Mouse (Mus musculus): Measurements from ENCODE around the gene Atp9a. TPM values are rescaled to one million over a fixed set of nuclear protein-coding genes. Genes with fewer than 3 reads are reported as not detected.

The Atp9a gene
- polyA plus RNA-seq, 1 experiment from 2014 or later = 15.0 TPM

DNA sequence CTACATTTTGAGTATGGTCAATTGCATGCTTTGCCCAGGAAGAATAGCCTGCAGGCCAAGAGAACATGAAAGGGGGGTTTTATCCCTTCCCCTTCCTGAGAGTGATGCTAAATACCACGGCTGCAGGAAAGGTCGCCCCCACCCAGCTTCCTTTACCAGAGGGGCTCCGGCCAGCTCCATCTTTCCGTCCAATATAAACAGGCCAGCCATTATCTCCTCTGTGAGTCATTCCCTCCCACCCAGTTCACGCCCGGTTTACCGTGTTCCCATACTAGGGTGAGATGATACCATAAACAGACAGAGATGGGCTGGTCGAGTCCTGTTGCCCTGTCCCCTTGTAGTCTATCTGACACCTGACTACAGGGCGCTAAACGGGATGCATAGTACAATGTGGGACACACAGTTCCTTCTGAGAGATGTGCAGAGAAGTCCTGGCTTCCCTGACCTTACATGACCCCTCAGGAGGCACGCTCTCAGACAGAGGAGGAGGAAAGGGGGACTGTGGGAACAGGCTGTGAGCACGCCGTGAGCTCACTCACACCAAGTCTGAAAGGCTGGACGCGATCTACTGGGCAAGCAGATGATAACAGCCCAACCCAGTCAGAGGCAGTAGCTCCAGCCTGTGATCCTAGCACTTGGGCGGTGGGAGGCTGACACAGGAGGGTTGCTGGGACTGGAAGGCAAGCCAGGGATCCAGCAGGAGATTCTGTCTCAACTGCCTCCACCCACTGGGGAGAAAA, 85.5 kb downstream of the Atp9a start:
- ATAC-seq (replicated peaks; ENCODE audit: low FRiP score, low read depth) (no peak), DNase-seq (ENCODE audit: low spot score) (no peak)
- no peak overlapping the region for H3K9ac ChIP-seq (ENCODE audit: low read depth, low read length)
- no peaks in the 10 kb centered on the region for H3K9me3 ChIP-seq (replicated peaks; ENCODE audit: low read length)
- H3K4me2 ChIP-seq (ENCODE audit: low read length) = no peak overlapping the region
- WGBS = 48% methylated on average over 16 of the region's 16 CpGs
- H3K27me3 ChIP-seq (ENCODE audit: insufficient read depth, low read length) = no peaks in the 10 kb centered on the region
- no peak overlapping the region for H3K27ac ChIP-seq
- no peak overlapping the region for H3K4me3 ChIP-seq (replicated peaks; ENCODE audit: low read depth, low read length)
- no peaks in the 10 kb centered on the region for H3K4me1 ChIP-seq (replicated peaks; ENCODE audit: insufficient read depth, low read length)
- no peak for TF ChIP-seq CTCF (IDR thresholded peaks at IDR 0.05; ENCODE audit: low read depth)
- H3K36me3 ChIP-seq (ENCODE audit: insufficient read depth, low read length) = no peaks in the 10 kb centered on the region

DNA sequence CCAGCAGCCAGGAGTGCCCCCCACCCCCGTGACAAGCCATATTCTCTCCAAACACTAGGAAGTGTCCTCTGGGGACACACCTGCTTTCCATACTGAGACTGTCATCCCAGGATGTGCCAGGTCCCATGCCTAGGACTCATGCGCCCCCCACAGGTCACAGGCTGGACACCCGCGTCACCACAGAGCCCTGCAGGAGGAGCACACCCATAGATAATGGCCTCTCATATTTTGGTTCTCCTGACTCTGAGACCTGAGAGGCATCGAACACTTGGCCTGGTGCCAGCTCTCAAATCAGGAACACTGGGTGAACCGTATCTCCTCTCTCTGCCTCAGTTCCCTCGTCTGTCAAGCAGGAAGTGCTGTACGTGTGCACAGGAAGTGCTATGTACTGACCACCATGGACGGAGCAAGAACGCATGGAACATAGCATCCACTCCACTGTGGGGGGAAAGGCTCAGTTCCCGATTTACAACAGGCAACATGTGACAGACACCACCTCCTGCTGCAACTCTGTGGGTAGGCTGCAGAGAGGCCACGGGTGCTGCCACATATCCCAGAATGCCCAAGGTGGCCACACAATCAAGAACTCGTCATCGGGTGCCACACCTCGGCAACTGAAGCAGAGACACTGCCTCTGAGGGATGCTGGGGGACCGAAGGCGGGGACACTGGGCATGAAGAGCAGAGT, 87.1 kb downstream of the Atp9a start:
- 66% methylated on average over 17 of the region's 17 CpGs for WGBS
- peak; percentile 36 for TF ChIP-seq CTCF (IDR thresholded peaks at IDR 0.05; ENCODE audit: low read depth)
- no peaks in the 10 kb centered on the region for H3K9me3 ChIP-seq (replicated peaks; ENCODE audit: low read length)
- no peaks in the 10 kb centered on the region for H3K36me3 ChIP-seq (ENCODE audit: insufficient read depth, low read length)
- no peaks in the 10 kb centered on the region for H3K27me3 ChIP-seq (ENCODE audit: insufficient read depth, low read length)
- no peak for ATAC-seq (replicated peaks; ENCODE audit: low FRiP score, low read depth)
- no peak overlapping the region for H3K9ac ChIP-seq (ENCODE audit: low read depth, low read length)
- H3K4me2 ChIP-seq (ENCODE audit: low read length) = no peak overlapping the region
- DNase-seq (ENCODE audit: low spot score) = no peak
- no peaks in the 10 kb centered on the region for H3K4me1 ChIP-seq (replicated peaks; ENCODE audit: insufficient read depth, low read length)
- no peak overlapping the region for H3K27ac ChIP-seq
- no peak overlapping the region for H3K4me3 ChIP-seq (replicated peaks; ENCODE audit: low read depth, low read length)

DNA sequence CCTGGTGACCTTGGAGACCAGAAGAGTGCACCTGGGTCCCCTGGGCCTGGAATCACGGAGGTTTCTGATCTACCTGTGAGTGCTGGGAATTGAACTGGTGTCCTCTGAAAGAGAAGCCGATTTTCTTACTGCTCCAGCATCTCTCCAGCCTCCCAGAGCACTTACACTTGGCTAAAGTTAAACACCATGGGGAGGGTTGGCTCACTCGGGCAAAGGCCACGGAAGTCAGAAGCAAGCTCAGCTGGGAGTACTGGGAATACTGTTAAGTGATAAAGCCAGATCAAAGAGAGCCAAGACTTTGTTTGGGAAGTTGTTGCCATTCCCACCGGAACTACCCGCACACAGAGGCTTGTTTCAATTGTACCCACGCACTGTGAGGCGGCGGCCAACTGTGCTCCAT, 87.7 kb downstream of the Atp9a start:
- Histone ChIP-seq H3K9ac (ENCODE audit: low read depth, low read length) (no peak overlapping the region), H3K27ac (no peak overlapping the region), H3K4me3 (replicated peaks; ENCODE audit: low read depth, low read length) (no peak overlapping the region), H3K4me1 (replicated peaks; ENCODE audit: insufficient read depth, low read length) (no peaks in the 10 kb centered on the region), H3K9me3 (replicated peaks; ENCODE audit: low read length) (no peaks in the 10 kb centered on the region), H3K36me3 (ENCODE audit: insufficient read depth, low read length) (no peaks in the 10 kb centered on the region), H3K4me2 (ENCODE audit: low read length) (no peak overlapping the region), H3K27me3 (ENCODE audit: insufficient read depth, low read length) (no peaks in the 10 kb centered on the region)
- WGBS = 52% methylated on average over 9 of the region's 9 CpGs
- DNase-seq (ENCODE audit: low spot score) (no peak), ATAC-seq (replicated peaks; ENCODE audit: low FRiP score, low read depth) (no peak)
- TF ChIP-seq CTCF (IDR thresholded peaks at IDR 0.05; ENCODE audit: low read depth) = no peak

DNA sequence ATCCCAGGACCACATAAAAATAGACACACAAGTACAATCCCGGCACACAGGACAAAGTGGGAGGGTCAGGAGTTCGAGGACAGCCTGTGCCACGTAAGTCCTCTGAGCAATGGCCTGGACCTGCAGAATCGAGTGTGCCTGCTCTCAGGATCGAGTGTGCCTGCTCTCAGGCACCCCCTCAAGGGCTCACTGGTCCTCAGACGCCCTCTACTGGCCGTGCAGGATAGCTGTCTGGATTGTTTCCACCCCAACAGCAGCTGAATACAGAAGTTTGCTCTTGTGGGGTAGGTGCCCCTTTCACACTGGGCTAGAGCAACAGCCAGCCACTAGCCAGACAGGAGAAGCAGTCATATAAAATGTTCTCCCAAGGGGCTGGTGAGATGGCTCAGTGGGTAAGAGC, 90.5 kb downstream of the Atp9a start:
- H3K27ac ChIP-seq = no peak overlapping the region
- no peaks in the 10 kb centered on the region for H3K36me3 ChIP-seq (ENCODE audit: insufficient read depth, low read length)
- no peaks in the 10 kb centered on the region for H3K27me3 ChIP-seq (ENCODE audit: insufficient read depth, low read length)
- no peak overlapping the region for H3K4me2 ChIP-seq (ENCODE audit: low read length)
- ATAC-seq (replicated peaks; ENCODE audit: low FRiP score, low read depth) (no peak), DNase-seq (ENCODE audit: low spot score) (peak; percentile 32)
- TF ChIP-seq CTCF (IDR thresholded peaks at IDR 0.05; ENCODE audit: low read depth) = peak; percentile 64
- no peaks in the 10 kb centered on the region for H3K4me1 ChIP-seq (replicated peaks; ENCODE audit: insufficient read depth, low read length)
- WGBS = 42% methylated on average over 7 of the region's 7 CpGs
- no peak overlapping the region for H3K4me3 ChIP-seq (replicated peaks; ENCODE audit: low read depth, low read length)
- no peaks in the 10 kb centered on the region for H3K9me3 ChIP-seq (replicated peaks; ENCODE audit: low read length)
- no peak overlapping the region for H3K9ac ChIP-seq (ENCODE audit: low read depth, low read length)

DNA sequence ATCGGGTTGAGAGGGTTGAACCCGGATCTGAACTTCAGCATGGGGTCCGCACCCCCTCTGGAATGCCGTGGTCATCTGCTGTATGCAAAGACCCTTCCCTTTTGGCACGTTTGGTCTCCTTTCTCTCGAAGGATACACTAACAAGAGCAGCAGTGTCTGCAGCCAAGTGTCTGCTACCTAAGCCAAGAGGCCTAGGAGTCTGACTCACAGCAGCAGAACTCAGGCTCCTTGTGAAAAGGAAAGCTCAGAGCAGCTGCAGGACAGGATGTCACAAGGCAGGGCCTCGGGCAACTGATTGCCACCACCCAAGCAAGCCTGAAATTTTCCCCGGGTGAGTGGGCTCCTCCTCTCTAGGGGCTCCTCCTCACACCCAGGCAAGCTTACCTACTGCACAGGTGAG, 94.0 kb downstream of the Atp9a start:
- no peak overlapping the region for H3K4me2 ChIP-seq (ENCODE audit: low read length)
- H3K9ac ChIP-seq (ENCODE audit: low read depth, low read length) = no peak overlapping the region
- ATAC-seq (replicated peaks; ENCODE audit: low FRiP score, low read depth) = no peak
- DNase-seq (ENCODE audit: low spot score) = no peak
- no peaks in the 10 kb centered on the region for H3K9me3 ChIP-seq (replicated peaks; ENCODE audit: low read length)
- H3K4me3 ChIP-seq (replicated peaks; ENCODE audit: low read depth, low read length) = no peak overlapping the region
- H3K4me1 ChIP-seq (replicated peaks; ENCODE audit: insufficient read depth, low read length) = no peaks in the 10 kb centered on the region
- H3K27ac ChIP-seq = no peak overlapping the region
- WGBS = 78% methylated on average over 8 of the region's 8 CpGs
- no peaks in the 10 kb centered on the region for H3K36me3 ChIP-seq (ENCODE audit: insufficient read depth, low read length)
- no peak for TF ChIP-seq CTCF (IDR thresholded peaks at IDR 0.05; ENCODE audit: low read depth)
- no peaks in the 10 kb centered on the region for H3K27me3 ChIP-seq (ENCODE audit: insufficient read depth, low read length)

DNA sequence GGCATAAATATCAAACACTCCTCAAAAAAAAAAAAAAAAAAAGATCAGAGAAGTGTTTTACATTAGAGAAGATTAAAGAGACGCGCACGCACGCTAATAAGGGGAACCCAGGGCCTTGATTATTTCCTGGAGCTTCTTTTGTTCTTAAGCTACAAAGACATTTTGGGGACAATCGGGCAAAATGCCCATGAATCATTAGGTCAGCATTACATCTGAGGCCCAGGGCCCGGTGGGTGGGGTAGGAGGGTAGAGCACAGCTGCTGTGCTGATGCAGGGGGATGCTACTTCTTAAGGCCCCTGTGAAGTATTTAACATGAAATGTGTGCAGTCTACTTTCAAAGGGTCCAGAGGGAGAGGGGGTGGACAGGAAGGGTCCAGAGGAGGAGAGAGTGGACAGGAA, 97.4 kb downstream of the Atp9a start:
- TF ChIP-seq CTCF (IDR thresholded peaks at IDR 0.05; ENCODE audit: low read depth) = no peak
- H3K9ac ChIP-seq (ENCODE audit: low read depth, low read length) = no peak overlapping the region
- no peaks in the 10 kb centered on the region for H3K36me3 ChIP-seq (ENCODE audit: insufficient read depth, low read length)
- H3K4me3 ChIP-seq (replicated peaks; ENCODE audit: low read depth, low read length) = no peak overlapping the region
- H3K27ac ChIP-seq = no peak overlapping the region
- DNase-seq (ENCODE audit: low spot score) (no peak), ATAC-seq (replicated peaks; ENCODE audit: low FRiP score, low read depth) (no peak)
- H3K4me1 ChIP-seq (replicated peaks; ENCODE audit: insufficient read depth, low read length) = no peaks in the 10 kb centered on the region
- 77% methylated on average over 6 of the region's 6 CpGs for WGBS
- H3K4me2 ChIP-seq (ENCODE audit: low read length) = no peak overlapping the region
- no peaks in the 10 kb centered on the region for H3K9me3 ChIP-seq (replicated peaks; ENCODE audit: low read length)
- H3K27me3 ChIP-seq (ENCODE audit: insufficient read depth, low read length) = no peaks in the 10 kb centered on the region
